Mouse (Mus musculus): ENCODE data around the gene Agfg2. TPM values are rescaled to one million over a fixed set of nuclear protein-coding genes. Genes with fewer than 3 reads are reported as not detected.

Agfg2 gene
- polyA plus RNA-seq, 1 experiment = 50.5 TPM

- TF ChIP-seq POLR2A (IDR thresholded peaks at IDR 0.05; ENCODE audit: borderline replicate concordance, control insufficient read depth, low read depth, low read length) = no peak
- no peak for TF ChIP-seq CTCF (IDR thresholded peaks at IDR 0.05; ENCODE audit: control insufficient read depth, insufficient read depth, low read length)
- no peak overlapping the region for H3K27ac ChIP-seq (ENCODE audit: control insufficient read depth, insufficient read depth, low read depth, low read length, poor library complexity)
- H3K4me3 ChIP-seq (replicated peaks; ENCODE audit: control insufficient read depth, low read depth, low read length) = no peak overlapping the region
- WGBS = 95% methylated on average over 9 of the region's 9 CpGs
- H3K4me1 ChIP-seq (ENCODE audit: control insufficient read depth, insufficient read depth, low read length) = no peaks in the 10 kb centered on the region
These were observed 21.5 kb downstream of the Agfg2 start for GRCm38 (mm10) chr5:137663057-137663456.

GRCm38 (mm10) chr5:137660064-137660688 lies 24.4 kb downstream of the Agfg2 start:
- no peak for TF ChIP-seq CTCF (IDR thresholded peaks at IDR 0.05; ENCODE audit: control insufficient read depth, insufficient read depth, low read length)
- no peak for TF ChIP-seq POLR2A (IDR thresholded peaks at IDR 0.05; ENCODE audit: borderline replicate concordance, control insufficient read depth, low read depth, low read length)
- WGBS = 90% methylated on average over 6 of the region's 6 CpGs
- no peak overlapping the region for H3K27ac ChIP-seq (ENCODE audit: control insufficient read depth, insufficient read depth, low read depth, low read length, poor library complexity)
- H3K4me3 ChIP-seq (replicated peaks; ENCODE audit: control insufficient read depth, low read depth, low read length) = no peak overlapping the region
- H3K4me1 ChIP-seq (ENCODE audit: control insufficient read depth, insufficient read depth, low read length) = no peaks in the 10 kb centered on the region

GRCm38 (mm10) chr5:137656977-137657376 lies 27.5 kb downstream of the Agfg2 start:
- Histone ChIP-seq H3K4me3 (replicated peaks; ENCODE audit: control insufficient read depth, low read depth, low read length) (no peak overlapping the region), H3K4me1 (ENCODE audit: control insufficient read depth, insufficient read depth, low read length) (no peaks in the 10 kb centered on the region), H3K27ac (ENCODE audit: control insufficient read depth, insufficient read depth, low read depth, low read length, poor library complexity) (no peak overlapping the region)
- TF ChIP-seq POLR2A (IDR thresholded peaks at IDR 0.05; ENCODE audit: borderline replicate concordance, control insufficient read depth, low read depth, low read length) = no peak
- TF ChIP-seq CTCF (IDR thresholded peaks at IDR 0.05; ENCODE audit: control insufficient read depth, insufficient read depth, low read length) = peak; percentile 81
- 31% methylated on average over 6 of the region's 6 CpGs for WGBS

- whole genome bisulfite sequencing = 69% methylated on average over 7 of the region's 7 CpGs
- TF ChIP-seq CTCF (IDR thresholded peaks at IDR 0.05; ENCODE audit: control insufficient read depth, insufficient read depth, low read length) (0 out of 2 replicates have a peak, but pooled peaks have one; percentile 13), POLR2A (IDR thresholded peaks at IDR 0.05; ENCODE audit: borderline replicate concordance, control insufficient read depth, low read depth, low read length) (no peak)
- Histone ChIP-seq H3K4me3 (replicated peaks; ENCODE audit: control insufficient read depth, low read depth, low read length) (no peak overlapping the region), H3K27ac (ENCODE audit: control insufficient read depth, insufficient read depth, low read depth, low read length, poor library complexity) (no peak overlapping the region), H3K4me1 (ENCODE audit: control insufficient read depth, insufficient read depth, low read length) (no peaks in the 10 kb centered on the region)
These were observed 29.8 kb downstream of the Agfg2 start for GRCm38 (mm10) chr5:137654746-137655145.

GRCm38 (mm10) chr5:137653366-137653765 lies 31.2 kb downstream of the Agfg2 start:
- H3K4me3 ChIP-seq (replicated peaks; ENCODE audit: control insufficient read depth, low read depth, low read length) = no peak overlapping the region
- WGBS = 95% methylated on average over 10 of the region's 10 CpGs
- H3K27ac ChIP-seq (ENCODE audit: control insufficient read depth, insufficient read depth, low read depth, low read length, poor library complexity) = no peak overlapping the region
- no peak for TF ChIP-seq CTCF (IDR thresholded peaks at IDR 0.05; ENCODE audit: control insufficient read depth, insufficient read depth, low read length)
- TF ChIP-seq POLR2A (IDR thresholded peaks at IDR 0.05; ENCODE audit: borderline replicate concordance, control insufficient read depth, low read depth, low read length) = no peak
- H3K4me1 ChIP-seq (ENCODE audit: control insufficient read depth, insufficient read depth, low read length) = peaks cover 2% of the 10 kb centered on the region; the same call in 1 of the 2 replicates

- Histone ChIP-seq H3K4me3 (replicated peaks; ENCODE audit: control insufficient read depth, low read depth, low read length) (no peak overlapping the region), H3K4me1 (ENCODE audit: control insufficient read depth, insufficient read depth, low read length) (peaks cover 2% of the 10 kb centered on the region; the same call in 1 of the 2 replicates), H3K27ac (ENCODE audit: control insufficient read depth, insufficient read depth, low read depth, low read length, poor library complexity) (no peak overlapping the region)
- TF ChIP-seq CTCF (IDR thresholded peaks at IDR 0.05; ENCODE audit: control insufficient read depth, insufficient read depth, low read length) (peak; percentile 64), POLR2A (IDR thresholded peaks at IDR 0.05; ENCODE audit: borderline replicate concordance, control insufficient read depth, low read depth, low read length) (no peak)
- WGBS = 47% methylated on average over 3 of the region's 3 CpGs
These were observed 32.1 kb downstream of the Agfg2 start for GRCm38 (mm10) chr5:137652474-137652873.

- H3K27ac ChIP-seq (ENCODE audit: control insufficient read depth, insufficient read depth, low read depth, low read length, poor library complexity) = no peak overlapping the region
- no peak overlapping the region for H3K4me3 ChIP-seq (replicated peaks; ENCODE audit: control insufficient read depth, low read depth, low read length)
- WGBS = 63% methylated on average over 18 of the region's 18 CpGs
- no peak for TF ChIP-seq POLR2A (IDR thresholded peaks at IDR 0.05; ENCODE audit: borderline replicate concordance, control insufficient read depth, low read depth, low read length)
- TF ChIP-seq CTCF (IDR thresholded peaks at IDR 0.05; ENCODE audit: control insufficient read depth, insufficient read depth, low read length) = no peak
- H3K4me1 ChIP-seq (ENCODE audit: control insufficient read depth, insufficient read depth, low read length) = peaks cover 2% of the 10 kb centered on the region; the same call in 1 of the 2 replicates
These were observed 34.6 kb downstream of the Agfg2 start for GRCm38 (mm10) chr5:137649669-137650571.

- H3K4me3 ChIP-seq (replicated peaks; ENCODE audit: control insufficient read depth, low read depth, low read length) = no peak overlapping the region
- TF ChIP-seq CTCF (IDR thresholded peaks at IDR 0.05; ENCODE audit: control insufficient read depth, insufficient read depth, low read length) (no peak), POLR2A (IDR thresholded peaks at IDR 0.05; ENCODE audit: borderline replicate concordance, control insufficient read depth, low read depth, low read length) (no peak)
- peaks cover 2% of the 10 kb centered on the region; the same call in 1 of the 2 replicates for H3K4me1 ChIP-seq (ENCODE audit: control insufficient read depth, insufficient read depth, low read length)
- H3K27ac ChIP-seq (ENCODE audit: control insufficient read depth, insufficient read depth, low read depth, low read length, poor library complexity) = no peak overlapping the region
- 57% methylated on average over 4 of the region's 4 CpGs for WGBS
These were observed 35.3 kb downstream of the Agfg2 start for GRCm38 (mm10) chr5:137649251-137649650.
